Mouse (Mus musculus): Measurements from ENCODE around the gene Vmn1r135. TPM values are rescaled to one million over a fixed set of nuclear protein-coding genes. Genes with fewer than 3 reads are reported as not detected.

Vmn1r135 gene
- not detected in 4 replicates for total RNA-seq (2023; ENCODE audit: inconsistent age)

GRCm38 (mm10) chr7:21832051-21832450 lies at the start of gene Vmn1r135:
Gene Vmn1r135 (plus strand): TSS chr7:21832351.

GRCm38 (mm10) chr7:21796628-21797027 lies 35.5 kb upstream of the Vmn1r135 start, which contains the start of gene Gm4177:
Gene Gm4177 (minus strand): TSS chr7:21796728.

GRCm38 (mm10) chr7:21844167-21844566 lies 12.0 kb downstream of the Vmn1r135 start, which contains the start of gene Gm5725:
Gene Gm5725 (minus strand): TSS chr7:21844267.

Other genes with a start within 250 kb of the Vmn1r135 start
- gene Vmn1r132, start 218.3 kb upstream of the Vmn1r135 start, total RNA-seq (2023; ENCODE audit: inconsistent age) = not detected in 4 replicates
- gene Gm4175, start 70.9 kb upstream of the Vmn1r135 start, total RNA-seq (2023; ENCODE audit: inconsistent age) = not detected in 4 replicates
- not detected in 4 replicates for gene Gm4177, start 35.6 kb upstream of the Vmn1r135 start, total RNA-seq (2023; ENCODE audit: inconsistent age)
- gene Gm5725, start 11.9 kb downstream of the Vmn1r135 start, total RNA-seq (2023; ENCODE audit: inconsistent age) = not detected in 4 replicates
- gene Gm5891, start 88.9 kb downstream of the Vmn1r135 start, total RNA-seq (2023; ENCODE audit: inconsistent age) = not detected in 4 replicates
- gene Vmn1r137, start 162.2 kb downstream of the Vmn1r135 start, total RNA-seq (2023; ENCODE audit: inconsistent age) = not detected in 4 replicates
- not detected in 4 replicates for gene Vmn1r138, start 196.5 kb downstream of the Vmn1r135 start, total RNA-seq (2023; ENCODE audit: inconsistent age)
- not detected in 4 replicates for gene Gm6176, start 224.0 kb downstream of the Vmn1r135 start, total RNA-seq (2023; ENCODE audit: inconsistent age)
- gene Vmn1r139, start 236.7 kb downstream of the Vmn1r135 start, total RNA-seq (2023; ENCODE audit: inconsistent age) = not detected in 4 replicates